Mouse (Mus musculus): Measurements from ENCODE around the gene Klhl29.

DNA sequence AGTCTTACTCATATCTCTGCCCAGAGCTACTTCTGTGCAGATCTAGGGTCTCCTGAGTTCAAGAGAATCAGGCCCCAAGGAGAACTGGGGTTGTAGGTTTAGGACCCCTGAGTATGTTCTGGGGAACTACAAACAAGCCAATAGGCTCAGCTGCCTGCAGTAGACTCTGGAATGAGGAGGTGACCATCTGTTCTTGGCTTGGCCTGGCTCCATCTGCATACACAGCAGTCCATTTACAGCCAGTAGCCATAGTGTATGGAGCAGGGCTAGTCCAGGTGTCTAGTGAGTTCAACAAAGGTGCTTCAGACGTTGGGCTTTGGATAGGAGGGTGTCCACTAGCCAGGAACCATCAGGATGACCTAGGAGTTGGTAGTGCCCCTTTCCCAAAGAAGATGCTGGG is 151.9 kb downstream of the Klhl29 start:
- TF ChIP-seq CTCF (IDR thresholded peaks at IDR 0.05; ENCODE audit: control insufficient read depth, insufficient read depth, insufficient read length): no peak
- TF ChIP-seq MYOD1 (IDR thresholded peaks at IDR 0.05; ENCODE audit: control insufficient read depth, insufficient read length, low read depth): no peak

Data from C2C12 (cell line).